Mouse (Mus musculus): ENCODE measurements around the gene Saa4. TPM values are rescaled to one million over a fixed set of nuclear protein-coding genes. Genes with fewer than 3 reads are reported as not detected.
"Not testable (repeated sequence)": the region's sequence is repeated elsewhere in the genome, so short reads cannot be mapped to it uniquely, and the experiment has no call there.

Gene Saa4
- total RNA-seq, 1 experiment: not detected

DNA sequence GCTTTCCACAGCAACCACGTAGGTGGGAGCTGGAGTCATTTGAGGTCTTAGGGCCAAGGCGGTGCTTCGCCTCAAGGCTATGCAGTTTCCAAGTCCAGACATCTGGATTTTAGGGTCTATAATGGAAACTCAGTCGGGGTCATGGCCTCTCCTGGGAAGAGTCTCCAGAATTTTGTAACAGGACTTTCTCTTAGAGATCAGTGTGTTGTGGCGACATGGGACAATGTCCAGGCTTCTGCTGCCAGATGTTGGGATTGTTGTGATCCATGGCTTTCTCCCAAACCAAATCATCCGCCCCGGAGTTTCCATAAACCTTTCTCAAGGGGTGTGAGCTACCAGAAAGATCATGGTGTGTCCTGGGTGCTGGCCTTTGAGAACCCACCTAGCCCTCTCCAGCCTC lies 14.0 kb upstream of the Saa4 start:
- DNase-seq (ENCODE audit: low read depth, low spot score): no peak
- no peak overlapping the region for H3K4me3 ChIP-seq (ENCODE audit: insufficient read depth in 1 of 2, low read depth in 1 of 2, low read length in 2 of 2, poor library complexity in 1 of 2, severe bottlenecking in 1 of 2)
- in situ Hi-C loops (cut with MboI; ENCODE audit: low sequenced_read_pairs in 2 of 2, unreplicated experiment in 2 of 2): no loop called here
- no peak for TF ChIP-seq MAFK (IDR thresholded peaks at IDR 0.05; ENCODE audit: insufficient read depth, low read depth, low read length)
- no peak for TF ChIP-seq CHD2 (IDR thresholded peaks at IDR 0.05; ENCODE audit: low read depth, low read length)
- TF ChIP-seq HCFC1 (IDR thresholded peaks at IDR 0.05; ENCODE audit: borderline replicate concordance, insufficient read depth, low read length): no peak
- TF ChIP-seq ZC3H11A (IDR thresholded peaks at IDR 0.05; ENCODE audit: borderline replicate concordance, low read depth, low read length): no peak
- TF ChIP-seq ZNF384 (IDR thresholded peaks at IDR 0.05; ENCODE audit: low read depth, low read length): no peak
- H3K27ac ChIP-seq (ENCODE audit: insufficient read depth, low read depth, low read length, poor library complexity, severe bottlenecking): no peak overlapping the region
- peaks cover 2 to 5% of the 10 kb centered on the region in 2 experiments; a peak in 2 of 4 replicates for H3K4me1 ChIP-seq (ENCODE audit: control insufficient read depth in 2 of 2, insufficient read depth in 2 of 2, low read length in 2 of 2, poor library complexity in 1 of 2)
- no peaks in the 10 kb centered on the region for H3K36me3 ChIP-seq (ENCODE audit: control insufficient read depth, insufficient read depth, low read length, poor library complexity, severe bottlenecking)
- no peaks in the 10 kb centered on the region for H3K9me3 ChIP-seq (ENCODE audit: control insufficient read depth, insufficient read depth, low read depth, low read length)
- H3K9ac ChIP-seq (ENCODE audit: insufficient read depth, low read depth, low read length, poor library complexity, severe bottlenecking): no peak overlapping the region

DNA sequence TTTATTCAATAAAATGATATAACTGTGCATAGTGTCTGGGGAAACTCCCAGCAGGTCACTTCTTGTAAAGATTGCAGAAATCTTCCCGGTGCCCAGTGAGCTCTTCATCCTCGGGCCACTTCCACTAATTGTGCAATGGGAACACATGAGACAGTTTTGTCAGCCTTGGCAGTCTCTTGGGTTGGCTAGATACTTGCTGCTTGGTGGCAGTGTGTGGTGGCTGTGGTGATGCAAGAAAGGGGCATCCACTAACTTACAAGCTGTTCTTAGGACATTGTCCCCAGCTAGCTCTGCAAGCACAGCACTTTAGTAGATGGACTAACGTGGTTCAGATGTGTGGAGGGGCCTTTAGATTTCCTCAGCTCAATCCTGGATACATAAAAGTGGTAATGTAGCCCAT lies 13.4 kb upstream of the Saa4 start:
- Histone ChIP-seq H3K9me3 (ENCODE audit: control insufficient read depth, insufficient read depth, low read depth, low read length) (no peaks in the 10 kb centered on the region), H3K9ac (ENCODE audit: insufficient read depth, low read depth, low read length, poor library complexity, severe bottlenecking) (no peak overlapping the region), H3K36me3 (ENCODE audit: control insufficient read depth, insufficient read depth, low read length, poor library complexity, severe bottlenecking) (no peaks in the 10 kb centered on the region), H3K27ac (ENCODE audit: insufficient read depth, low read depth, low read length, poor library complexity, severe bottlenecking) (no peak overlapping the region), H3K4me1 (ENCODE audit: control insufficient read depth in 2 of 2, insufficient read depth in 2 of 2, low read length in 2 of 2, poor library complexity in 1 of 2) (peaks cover 2 to 5% of the 10 kb centered on the region in 2 experiments; a peak in 2 of 4 replicates), H3K4me3 (ENCODE audit: insufficient read depth in 1 of 2, low read depth in 1 of 2, low read length in 2 of 2, poor library complexity in 1 of 2, severe bottlenecking in 1 of 2) (no peak overlapping the region)
- TF ChIP-seq CHD2 (IDR thresholded peaks at IDR 0.05; ENCODE audit: low read depth, low read length) (no peak), HCFC1 (IDR thresholded peaks at IDR 0.05; ENCODE audit: borderline replicate concordance, insufficient read depth, low read length) (no peak), MAFK (IDR thresholded peaks at IDR 0.05; ENCODE audit: insufficient read depth, low read depth, low read length) (no peak), ZC3H11A (IDR thresholded peaks at IDR 0.05; ENCODE audit: borderline replicate concordance, low read depth, low read length) (no peak), ZNF384 (IDR thresholded peaks at IDR 0.05; ENCODE audit: low read depth, low read length) (no peak)
- DNase-seq (ENCODE audit: low read depth, low spot score): no peak
- in situ Hi-C loops (cut with MboI; ENCODE audit: low sequenced_read_pairs in 2 of 2, unreplicated experiment in 2 of 2): no loop called here

DNA sequence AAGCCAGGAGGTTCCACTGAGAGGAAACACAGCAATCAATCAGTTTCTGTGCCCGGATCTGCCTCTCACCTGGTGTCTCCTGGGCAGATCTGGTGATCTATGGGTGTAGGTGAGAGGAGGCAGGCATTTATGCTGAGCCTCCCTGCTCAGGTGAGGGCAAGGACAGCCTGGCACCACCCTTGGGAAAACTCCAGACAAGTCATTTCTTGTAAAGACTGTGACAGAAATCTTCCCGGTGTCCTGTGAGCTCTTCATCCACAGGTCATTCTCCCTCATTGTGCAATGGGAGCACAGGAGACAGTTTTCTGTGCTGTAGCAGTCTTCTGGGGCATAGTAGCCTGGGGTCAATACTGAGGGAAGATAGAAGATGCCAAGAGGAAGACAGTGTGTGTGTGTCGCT lies 10.5 kb upstream of the Saa4 start, which contains the start of gene Saa1:
Saa1 (minus strand) TSS at position 101 of the 400 bp plus-strand sequence.
- H3K27ac ChIP-seq (ENCODE audit: insufficient read depth, low read depth, low read length, poor library complexity, severe bottlenecking); DNase-seq (ENCODE audit: low read depth, low spot score); H3K4me3 ChIP-seq (ENCODE audit: insufficient read depth in 1 of 2, low read depth in 1 of 2, low read length in 2 of 2, poor library complexity in 1 of 2, severe bottlenecking in 1 of 2); H3K9ac ChIP-seq (ENCODE audit: insufficient read depth, low read depth, low read length, poor library complexity, severe bottlenecking); in situ Hi-C loops (cut with MboI; ENCODE audit: low sequenced_read_pairs in 2 of 2, unreplicated experiment in 2 of 2); H3K4me1 ChIP-seq (ENCODE audit: control insufficient read depth in 2 of 2, insufficient read depth in 2 of 2, low read length in 2 of 2, poor library complexity in 1 of 2); H3K9me3 ChIP-seq (ENCODE audit: control insufficient read depth, insufficient read depth, low read depth, low read length); H3K36me3 ChIP-seq (ENCODE audit: control insufficient read depth, insufficient read depth, low read length, poor library complexity, severe bottlenecking): not testable (repeated sequence)

DNA sequence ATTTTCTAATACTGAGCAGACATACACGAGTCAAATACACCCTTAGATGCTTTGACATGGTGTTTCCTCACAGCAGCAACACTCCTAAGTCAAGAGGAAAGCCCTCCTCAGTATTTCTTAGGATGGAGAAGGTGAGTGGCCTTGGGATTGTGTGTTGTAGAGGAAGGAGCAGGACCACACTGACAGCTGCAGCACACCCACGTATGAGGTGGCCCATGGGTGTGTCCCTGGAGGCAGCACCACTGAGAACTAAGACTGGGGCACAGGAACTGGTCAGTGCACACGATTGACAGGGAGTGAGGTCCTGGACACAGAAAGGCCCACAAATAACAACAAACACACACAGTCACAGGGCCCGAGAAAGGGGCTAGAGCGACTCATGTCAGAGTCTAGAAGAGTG lies 7.6 kb upstream of the Saa4 start:
- H3K9me3 ChIP-seq (ENCODE audit: control insufficient read depth, insufficient read depth, low read depth, low read length); H3K9ac ChIP-seq (ENCODE audit: insufficient read depth, low read depth, low read length, poor library complexity, severe bottlenecking); H3K4me3 ChIP-seq (ENCODE audit: insufficient read depth in 1 of 2, low read depth in 1 of 2, low read length in 2 of 2, poor library complexity in 1 of 2, severe bottlenecking in 1 of 2); H3K36me3 ChIP-seq (ENCODE audit: control insufficient read depth, insufficient read depth, low read length, poor library complexity, severe bottlenecking); H3K4me1 ChIP-seq (ENCODE audit: control insufficient read depth in 2 of 2, insufficient read depth in 2 of 2, low read length in 2 of 2, poor library complexity in 1 of 2); H3K27ac ChIP-seq (ENCODE audit: insufficient read depth, low read depth, low read length, poor library complexity, severe bottlenecking); DNase-seq (ENCODE audit: low read depth, low spot score); in situ Hi-C loops (cut with MboI; ENCODE audit: low sequenced_read_pairs in 2 of 2, unreplicated experiment in 2 of 2): not testable (repeated sequence)

DNA sequence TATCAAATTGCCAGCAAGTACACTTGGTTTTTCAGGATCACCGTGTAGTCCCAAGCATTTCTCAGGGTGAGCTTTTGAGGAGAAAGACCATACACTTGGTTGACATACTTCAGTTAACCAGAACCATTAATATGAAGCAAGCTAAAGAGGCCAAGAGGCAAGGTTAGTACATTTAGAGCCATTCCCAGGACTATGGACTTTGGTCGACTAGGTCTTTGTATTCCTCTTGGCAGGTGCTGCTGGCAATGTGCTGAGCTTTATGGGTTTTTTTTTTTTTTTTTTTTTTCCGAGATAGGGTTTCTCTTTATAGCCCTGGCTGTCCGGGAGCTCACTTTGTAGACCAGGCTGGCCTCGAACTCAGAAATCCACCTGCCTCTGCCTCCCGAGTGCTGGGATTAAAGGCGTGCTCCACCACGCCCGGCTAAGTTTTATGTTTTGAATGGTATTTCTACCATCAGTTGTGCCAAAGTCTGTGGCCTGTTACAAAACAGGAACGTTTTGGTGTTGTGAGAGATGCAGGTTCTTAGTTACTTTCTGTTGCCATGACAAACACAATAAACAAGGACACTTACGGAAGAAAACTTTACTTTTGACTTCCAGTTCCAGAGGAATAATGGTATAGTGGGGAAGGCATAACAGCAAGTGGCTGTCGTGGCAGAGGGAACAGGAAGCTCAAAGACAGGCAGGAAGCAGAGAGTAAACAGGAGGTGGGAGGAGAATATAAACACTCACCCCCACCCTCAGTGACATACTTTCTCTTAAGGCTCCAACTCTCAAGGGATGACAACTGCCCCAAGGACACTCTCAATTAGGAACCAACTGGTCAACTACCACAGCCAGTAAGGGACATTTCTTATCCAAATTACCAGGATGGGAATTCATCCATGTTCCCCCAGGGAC lies 6.4 kb upstream of the Saa4 start:
- Histone ChIP-seq H3K9ac (ENCODE audit: insufficient read depth, low read depth, low read length, poor library complexity, severe bottlenecking) (no peak overlapping the region), H3K9me3 (ENCODE audit: control insufficient read depth, insufficient read depth, low read depth, low read length) (no peaks in the 10 kb centered on the region), H3K4me3 (ENCODE audit: insufficient read depth in 1 of 2, low read depth in 1 of 2, low read length in 2 of 2, poor library complexity in 1 of 2, severe bottlenecking in 1 of 2) (no peak overlapping the region), H3K27ac (ENCODE audit: insufficient read depth, low read depth, low read length, poor library complexity, severe bottlenecking) (no peak overlapping the region), H3K36me3 (ENCODE audit: control insufficient read depth, insufficient read depth, low read length, poor library complexity, severe bottlenecking) (no peaks in the 10 kb centered on the region), H3K4me1 (ENCODE audit: control insufficient read depth in 2 of 2, insufficient read depth in 2 of 2, low read length in 2 of 2, poor library complexity in 1 of 2) (no peaks in the 10 kb centered on the region)
- no peak for DNase-seq (ENCODE audit: low read depth, low spot score)
- in situ Hi-C loops (cut with MboI; ENCODE audit: low sequenced_read_pairs in 2 of 2, unreplicated experiment in 2 of 2): no loop called here
- TF ChIP-seq ZC3H11A (IDR thresholded peaks at IDR 0.05; ENCODE audit: borderline replicate concordance, low read depth, low read length) (no peak), HCFC1 (IDR thresholded peaks at IDR 0.05; ENCODE audit: borderline replicate concordance, insufficient read depth, low read length) (no peak), CHD2 (IDR thresholded peaks at IDR 0.05; ENCODE audit: low read depth, low read length) (no peak)
